Mouse (Mus musculus) limb, embryonic 12.5 days (tissue): Measurements from ENCODE around the gene C130026I21Rik. TPM values are rescaled to one million over a fixed set of nuclear protein-coding genes. Genes with fewer than 3 reads are reported as not detected.
"Not testable (repeated sequence)": the region's sequence is repeated elsewhere in the genome, so short reads cannot be mapped to it uniquely, and the experiment has no call there.

Experiments
- ATAC-seq: fragments of 200-750 bp; cut with Nextera tagmentation; 2 replicates; pipeline ENCODE4 v1.8.0; 2017; ENCODE audit warnings: low read depth, moderate TSS enrichment; ENCODE audit not compliant: insufficient number of reproducible peaks, insufficient read depth, low FRiP score, low TSS enrichment
- H3K27ac ChIP-seq: fragments of 300-500 bp; sonication (generic); 2 replicates; pipeline ENCODE4 v1.5.1; 2016; ENCODE audit warnings: mild to moderate bottlenecking, moderate library complexity
- H3K27me3 ChIP-seq: fragments of 300-500 bp; sonication (generic); 2 replicates; pipeline ENCODE4 v1.6.1; 2016; ENCODE audit warnings: mild to moderate bottlenecking, moderate library complexity
- H3K36me3 ChIP-seq: fragments of 300-500 bp; sonication (generic); 2 replicates; pipeline ENCODE4 v1.6.1; 2016; ENCODE audit warnings: mild to moderate bottlenecking, moderate library complexity
- H3K4me1 ChIP-seq: fragments of 300-500 bp; sonication (generic); replicated peaks from 2 replicates; pipeline ENCODE4 v1.6.1; 2016
- H3K4me2 ChIP-seq: fragments of 300-500 bp; sonication (generic); 2 replicates; pipeline ENCODE4 v1.6.1; 2016; ENCODE audit warnings: mild to moderate bottlenecking, moderate library complexity
- H3K4me3 ChIP-seq: fragments of 300-500 bp; sonication (generic); replicated peaks from 2 replicates; pipeline ENCODE4 v1.5.1; 2016; ENCODE audit warnings: mild to moderate bottlenecking
- H3K9ac ChIP-seq: fragments of 300-500 bp; sonication (generic); replicated peaks from 2 replicates; pipeline ENCODE4 v1.6.1; 2016; ENCODE audit warnings: mild to moderate bottlenecking, moderate library complexity
- H3K9me3 ChIP-seq: fragments of 300-500 bp; sonication (generic); 2 replicates; pipeline ENCODE4 v1.6.1; 2016; ENCODE audit warnings: mild to moderate bottlenecking, moderate library complexity
- WGBS: fragments of 180-500 bp; shearing (Covaris S2); methylation state at CpG from one replicate; pipeline ENCODE4 v1.1.7; 2016; 5-methylcytosine and 5-hydroxymethylcytosine counted together
- polyA plus RNA-seq: library from polyadenylated mRNA; unstranded; fragments of >200 nt; fragmentation: Nextera tagmentation; extraction: Ambion mirVana; gene quantifications from 2 replicates; pipeline ENCODE4 v1.2.1, GENCODE M21; 2016

C130026I21Rik gene
- polyA plus RNA-seq, 1 experiment from 2014 or later = not detected

- not testable (repeated sequence) for H3K36me3 ChIP-seq, ATAC-seq, H3K4me3 ChIP-seq, H3K27ac ChIP-seq, H3K9ac ChIP-seq, H3K4me1 ChIP-seq, H3K27me3 ChIP-seq, H3K4me2 ChIP-seq
- peaks cover 12% of the 10 kb centered on the region; the same call in 1 of the 2 replicates for H3K9me3 ChIP-seq
- 81% methylated on average over 4 of the region's 4 CpGs for WGBS
These were observed 168.6 kb downstream of the C130026I21Rik start for GRCm38 (mm10) chr1:85101754-85102153.

GRCm38 (mm10) chr1:85099864-85100263 lies 170.5 kb downstream of the C130026I21Rik start, which contains the start of gene Gm10553:
TSS of gene Gm10553 (plus strand) at chr1:85100164.
- WGBS = 64% methylated on average over 1 of the region's 1 CpGs
- H3K4me1 ChIP-seq = not testable (repeated sequence)

GRCm38 (mm10) chr1:85099081-85099480 lies 171.3 kb downstream of the C130026I21Rik start:
- ATAC-seq = not testable (repeated sequence)

More at GRCm38 (mm10) chr1:85099864-85100263, 170.5 kb downstream of the C130026I21Rik start, which contains the start of gene Gm10553:
- H3K27ac ChIP-seq, H3K27me3 ChIP-seq, H3K9me3 ChIP-seq, H3K4me3 ChIP-seq, H3K9ac ChIP-seq, H3K4me2 ChIP-seq, ATAC-seq, H3K36me3 ChIP-seq: not testable (repeated sequence)

GRCm38 (mm10) chr1:85093011-85093572 lies 177.3 kb downstream of the C130026I21Rik start:
- H3K9ac ChIP-seq, H3K4me1 ChIP-seq, ATAC-seq, H3K27ac ChIP-seq, H3K27me3 ChIP-seq, H3K4me3 ChIP-seq, H3K4me2 ChIP-seq, H3K36me3 ChIP-seq: not testable (repeated sequence)
- WGBS = 82% methylated on average over 6 of the region's 7 CpGs
- H3K9me3 ChIP-seq = peaks cover 10% of the 10 kb centered on the region

More at GRCm38 (mm10) chr1:85099081-85099480, 171.3 kb downstream of the C130026I21Rik start:
- H3K9me3 ChIP-seq, H3K9ac ChIP-seq, H3K4me2 ChIP-seq, H3K27ac ChIP-seq, H3K36me3 ChIP-seq, H3K27me3 ChIP-seq, H3K4me3 ChIP-seq, H3K4me1 ChIP-seq: not testable (repeated sequence)
- WGBS = 79% methylated on average over 6 of the region's 7 CpGs

- not testable (repeated sequence) for H3K4me3 ChIP-seq, H3K9me3 ChIP-seq, H3K36me3 ChIP-seq, H3K27ac ChIP-seq, H3K9ac ChIP-seq, H3K4me1 ChIP-seq, H3K27me3 ChIP-seq, ATAC-seq, H3K4me2 ChIP-seq
- WGBS = 50% methylated on average over 1 of the region's 3 CpGs
These were observed 178.2 kb downstream of the C130026I21Rik start for GRCm38 (mm10) chr1:85092169-85092568.

GRCm38 (mm10) chr1:85086211-85086610 lies 184.2 kb downstream of the C130026I21Rik start:
- not testable (repeated sequence) for H3K4me3 ChIP-seq, H3K36me3 ChIP-seq, H3K9me3 ChIP-seq, H3K27me3 ChIP-seq, H3K9ac ChIP-seq, H3K4me1 ChIP-seq, ATAC-seq, H3K4me2 ChIP-seq, H3K27ac ChIP-seq
- 79% methylated on average over 1 of the region's 1 CpGs for WGBS

- not testable (repeated sequence) for H3K4me1 ChIP-seq, ATAC-seq, H3K9ac ChIP-seq, H3K4me2 ChIP-seq, H3K27me3 ChIP-seq, H3K27ac ChIP-seq, H3K36me3 ChIP-seq, H3K9me3 ChIP-seq, H3K4me3 ChIP-seq
- 64% methylated on average over 3 of the region's 3 CpGs for WGBS
These were observed 185.6 kb downstream of the C130026I21Rik start for GRCm38 (mm10) chr1:85084803-85085202.

- not testable (repeated sequence) for H3K9me3 ChIP-seq, H3K4me3 ChIP-seq, H3K36me3 ChIP-seq, H3K27me3 ChIP-seq, H3K9ac ChIP-seq, H3K4me2 ChIP-seq, H3K27ac ChIP-seq, H3K4me1 ChIP-seq, ATAC-seq
- 67% methylated on average over 3 of the region's 3 CpGs for WGBS
These were observed 197.3 kb downstream of the C130026I21Rik start for GRCm38 (mm10) chr1:85073099-85073498.

- WGBS = 67% methylated on average over 3 of the region's 3 CpGs
- not testable (repeated sequence) for H3K4me3 ChIP-seq, H3K9me3 ChIP-seq, H3K27ac ChIP-seq, H3K9ac ChIP-seq, H3K27me3 ChIP-seq, ATAC-seq, H3K4me2 ChIP-seq, H3K36me3 ChIP-seq, H3K4me1 ChIP-seq
These were observed 198.7 kb downstream of the C130026I21Rik start for GRCm38 (mm10) chr1:85071690-85072089.

- H3K4me3 ChIP-seq, H3K27me3 ChIP-seq, H3K36me3 ChIP-seq, H3K4me1 ChIP-seq, ATAC-seq, H3K9me3 ChIP-seq, H3K4me2 ChIP-seq, H3K27ac ChIP-seq, H3K9ac ChIP-seq: not testable (repeated sequence)
- WGBS = 73% methylated on average over 6 of the region's 6 CpGs
These were observed 234.6 kb downstream of the C130026I21Rik start for GRCm38 (mm10) chr1:85035801-85036200.

- not testable (repeated sequence) for H3K4me2 ChIP-seq, H3K36me3 ChIP-seq, H3K27ac ChIP-seq, H3K27me3 ChIP-seq, ATAC-seq, H3K9ac ChIP-seq, H3K4me3 ChIP-seq, H3K9me3 ChIP-seq, H3K4me1 ChIP-seq
- WGBS = 88% methylated on average over 3 of the region's 4 CpGs
These were observed 236.0 kb downstream of the C130026I21Rik start for GRCm38 (mm10) chr1:85034394-85034793.

GRCm38 (mm10) chr1:85033616-85034015 lies 236.8 kb downstream of the C130026I21Rik start:
- not testable (repeated sequence) for ATAC-seq, H3K9me3 ChIP-seq, H3K27me3 ChIP-seq, H3K9ac ChIP-seq, H3K4me3 ChIP-seq, H3K27ac ChIP-seq, H3K4me1 ChIP-seq, H3K4me2 ChIP-seq, H3K36me3 ChIP-seq
- WGBS = 93% methylated on average over 5 of the region's 6 CpGs
